Mouse (Mus musculus) mouse embryonic stem cell (cell line): Measurements from ENCODE around the gene Gata1.
"Not testable (repeated sequence)": the region's sequence is repeated elsewhere in the genome, so short reads cannot be mapped to it uniquely, and the experiment has no call there.

ENCODE experiments used
- in situ Hi-C, 2 experiments: fragments of 300-500 bp; cut with MboI; formaldehyde crosslinking; loops; 1 replicate in 1 of 2; 3 replicates in 1 of 2; pipeline ENCODE4 v1.14.3; 2019 to 2020; ENCODE audit warnings: low sequenced_read_pairs in 2 of 2, low pct_unique_long_range_greater_than_20kb in 1 of 2, mixed read lengths in 1 of 2; ENCODE audit not compliant: unreplicated experiment in 1 of 2

Gata1 gene

GRCm38 (mm10) chrX:7968226-7968625 is 9.6 kb downstream of the Gata1 start:
- in situ Hi-C loops = no loop called here

- in situ Hi-C loops = no loop called here
Observed at GRCm38 (mm10) chrX:7967596-7968201, 10.2 kb downstream of the Gata1 start.

- in situ Hi-C loops = no loop called here
Observed at GRCm38 (mm10) chrX:7966161-7966560, 11.7 kb downstream of the Gata1 start.

GRCm38 (mm10) chrX:7963829-7964626 is 13.8 kb downstream of the Gata1 start:
- in situ Hi-C loops = no loop called here

GRCm38 (mm10) chrX:7958868-7959267 is 19.0 kb downstream of the Gata1 start:
- in situ Hi-C loops = no loop called here

GRCm38 (mm10) chrX:7950091-7950490 is 27.8 kb downstream of the Gata1 start:
- in situ Hi-C loops = no loop called here

GRCm38 (mm10) chrX:7947900-7948492 is 29.9 kb downstream of the Gata1 start:
- in situ Hi-C loops = no loop called here

- in situ Hi-C loops = no loop called here
Observed at GRCm38 (mm10) chrX:7947108-7947899, 30.6 kb downstream of the Gata1 start, which contains the start of gene Hdac6. Hdac6 (minus strand) TSS chrX:7947889.

GRCm38 (mm10) chrX:7945618-7946017 is 32.3 kb downstream of the Gata1 start:
- in situ Hi-C loops = no loop called here

- in situ Hi-C loops = no loop called here
Observed at GRCm38 (mm10) chrX:7937667-7938066, 40.2 kb downstream of the Gata1 start.

- in situ Hi-C loops = no loop called here
Observed at GRCm38 (mm10) chrX:7936874-7937273, 41.0 kb downstream of the Gata1 start.

GRCm38 (mm10) chrX:7928270-7928790 is 49.5 kb downstream of the Gata1 start, which contains the start of gene Eras:
Eras (minus strand) TSS chrX:7928607.
- in situ Hi-C loops = loop anchor here in 1 of 2 experiments (10.0 kb wide), 1 partner anchor 176 kb away; no protein-coding TSS in a partner anchor

GRCm38 (mm10) chrX:7927116-7927515 is 50.8 kb downstream of the Gata1 start:
- in situ Hi-C loops = loop anchor here in 1 of 2 experiments (10.0 kb wide), 1 partner anchor 178 kb away; no protein-coding TSS in a partner anchor

- in situ Hi-C loops = loop anchor here in 1 of 2 experiments (10.0 kb wide), 1 partner anchor 179 kb away; no protein-coding TSS in a partner anchor
Observed at GRCm38 (mm10) chrX:7926266-7926665, 51.6 kb downstream of the Gata1 start.

GRCm38 (mm10) chrX:7922032-7922431 is 55.8 kb downstream of the Gata1 start:
- in situ Hi-C loops = loop anchor here in 1 of 2 experiments (10.0 kb wide), 1 partner anchor 183 kb away; no protein-coding TSS in a partner anchor

- in situ Hi-C loops = loop anchor here in 1 of 2 experiments (10.0 kb wide), 1 partner anchor 185 kb away; no protein-coding TSS in a partner anchor
Observed at GRCm38 (mm10) chrX:7919601-7920383, 58.1 kb downstream of the Gata1 start, which contains the start of gene Pcsk1n. Pcsk1n (plus strand) TSS chrX:7919822.

- in situ Hi-C loops = not testable (repeated sequence)
Observed at GRCm38 (mm10) chrX:7917960-7918359, 59.9 kb downstream of the Gata1 start.
